Mouse (Mus musculus) G1E-ER4 (cell line): ENCODE measurements around the gene Cytip. TPM values are rescaled to one million over a fixed set of nuclear protein-coding genes. Genes with fewer than 3 reads are reported as not detected.

Experiments
- GATA1 ChIP-seq: IDR thresholded peaks from one replicate; pipeline ENCODE4 v1.8.0; 2012; ENCODE audit warnings: low read length, inconsistent platforms
- polyA plus RNA-seq: library from polyadenylated mRNA; stranded (reverse); fragments of >175 nt; gene quantifications from 2 replicates; pipeline ENCODE4 v1.2.3, GENCODE M21; 2012

The Cytip gene
- polyA plus RNA-seq, 1 experiment = not detected

- TF ChIP-seq GATA1 = no peak
These were observed 20.7 kb downstream of the Cytip start for GRCm38 (mm10) chr2:58174476-58175286.

GRCm38 (mm10) chr2:58172963-58173362 lies 22.4 kb downstream of the Cytip start:
- TF ChIP-seq GATA1 = no peak

DNA sequence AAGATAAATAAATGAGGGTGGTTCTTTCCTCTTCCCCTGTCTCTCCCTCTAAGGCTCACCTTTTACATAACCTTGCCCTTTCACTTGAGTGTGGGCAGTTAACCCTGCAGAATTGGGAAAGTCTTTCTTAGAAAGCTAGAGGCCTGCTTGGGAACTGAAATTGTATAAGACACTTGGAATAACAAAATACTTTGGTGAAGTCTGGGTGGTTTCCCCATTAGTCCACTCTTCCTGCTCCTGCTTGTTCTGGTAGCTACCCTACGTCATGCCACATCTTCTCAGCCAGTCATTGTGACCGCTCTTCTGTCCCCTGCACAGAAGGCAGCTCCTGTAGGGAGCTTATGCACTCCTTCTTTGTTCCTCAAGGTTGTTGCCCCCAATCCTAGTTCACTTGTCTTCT lies 26.2 kb downstream of the Cytip start:
- no peak for TF ChIP-seq GATA1

GRCm38 (mm10) chr2:58167654-58168053 lies 27.7 kb downstream of the Cytip start:
- TF ChIP-seq GATA1 = no peak

DNA sequence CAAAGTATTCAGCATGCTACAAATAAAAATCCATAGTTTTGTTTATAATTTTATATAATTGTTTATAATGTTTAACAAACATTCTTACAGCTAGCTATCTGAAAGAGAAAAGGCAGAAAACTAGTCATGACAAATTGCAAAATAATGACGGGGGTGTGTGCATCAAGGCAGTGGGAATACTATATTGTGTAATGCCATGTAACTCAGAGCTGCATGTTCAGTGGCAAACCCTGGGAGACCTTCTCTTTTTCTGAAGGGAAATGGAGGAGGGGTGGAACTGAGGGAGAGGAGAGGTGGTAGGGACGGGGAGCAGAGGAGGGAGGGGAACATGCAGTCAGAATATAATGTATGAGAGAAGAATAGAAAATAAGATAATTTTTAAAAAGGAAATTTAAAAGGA lies 28.6 kb downstream of the Cytip start:
- TF ChIP-seq GATA1 = no peak

DNA sequence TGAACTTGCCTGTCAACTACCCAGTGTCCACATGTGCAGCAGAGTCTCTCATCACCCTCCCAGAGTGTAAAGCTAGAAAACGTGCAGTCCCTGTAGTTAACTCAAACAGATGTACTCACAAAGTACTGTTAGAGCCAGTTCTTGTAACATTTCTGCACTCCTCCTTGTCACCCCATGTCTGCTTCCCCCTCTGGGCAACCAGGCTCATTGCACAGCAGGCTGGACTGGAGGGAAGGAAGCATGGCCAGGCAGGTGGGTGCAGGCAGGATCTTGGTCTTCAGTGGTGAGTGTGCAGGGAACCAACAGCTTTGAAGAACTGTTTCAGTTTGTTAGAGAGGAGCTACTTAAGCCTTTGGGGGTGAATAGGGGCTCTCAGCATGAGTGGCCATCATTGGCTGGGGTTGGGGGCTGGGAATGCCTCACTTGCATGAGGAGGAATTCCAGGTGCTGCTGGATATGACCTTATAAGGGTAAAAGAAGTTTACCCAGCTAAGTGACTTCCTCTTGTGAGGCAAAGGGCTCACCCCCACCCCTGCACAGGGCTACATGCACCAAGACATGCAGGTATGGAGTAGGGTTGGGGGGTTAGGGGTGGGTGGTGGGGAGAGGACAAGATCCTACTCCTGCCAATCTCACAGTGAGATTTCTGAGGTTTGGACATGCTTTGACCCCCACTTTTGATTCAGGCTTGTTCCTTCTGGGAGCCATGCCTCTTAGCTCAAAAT lies 31.7 kb downstream of the Cytip start:
- no peak for TF ChIP-seq GATA1

- no peak for TF ChIP-seq GATA1
These were observed 33.5 kb downstream of the Cytip start for GRCm38 (mm10) chr2:58161813-58162212.

DNA sequence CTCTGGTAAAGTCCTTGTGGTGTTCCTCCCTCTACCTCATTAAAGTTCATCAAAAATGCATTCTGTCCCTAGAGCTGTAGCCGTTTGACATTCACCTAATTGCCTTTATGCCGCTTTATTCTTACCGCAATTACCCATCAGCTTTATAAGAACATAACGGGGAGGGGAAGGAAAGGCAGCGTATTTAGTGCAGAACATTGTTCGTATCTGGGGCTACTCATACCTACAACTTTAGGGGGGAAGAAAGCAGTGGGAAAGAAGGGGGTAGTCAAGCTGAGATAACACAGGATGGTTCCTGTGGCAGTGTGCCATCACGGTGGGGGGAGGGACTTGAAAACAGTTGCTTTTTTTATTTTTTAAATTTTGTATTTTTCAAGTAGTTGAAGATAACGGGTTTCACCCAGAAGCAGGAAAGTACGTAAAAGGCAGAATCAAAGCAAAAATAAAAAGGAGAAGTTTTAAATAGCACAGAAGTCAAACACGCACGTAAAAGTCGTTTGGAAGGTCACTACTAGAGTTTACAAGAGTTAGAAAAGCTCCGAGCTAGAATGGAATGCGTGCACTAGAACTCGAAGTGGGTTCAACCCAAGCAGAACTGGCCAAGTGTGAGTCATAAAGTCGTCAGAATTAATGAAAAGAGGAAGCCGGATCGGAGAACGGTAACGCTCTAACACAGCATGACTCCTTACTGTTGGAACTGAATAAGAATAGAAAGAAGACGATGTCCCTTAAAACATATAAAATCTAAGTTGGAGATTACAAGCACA lies 34.6 kb downstream of the Cytip start:
- TF ChIP-seq GATA1 = no peak

DNA sequence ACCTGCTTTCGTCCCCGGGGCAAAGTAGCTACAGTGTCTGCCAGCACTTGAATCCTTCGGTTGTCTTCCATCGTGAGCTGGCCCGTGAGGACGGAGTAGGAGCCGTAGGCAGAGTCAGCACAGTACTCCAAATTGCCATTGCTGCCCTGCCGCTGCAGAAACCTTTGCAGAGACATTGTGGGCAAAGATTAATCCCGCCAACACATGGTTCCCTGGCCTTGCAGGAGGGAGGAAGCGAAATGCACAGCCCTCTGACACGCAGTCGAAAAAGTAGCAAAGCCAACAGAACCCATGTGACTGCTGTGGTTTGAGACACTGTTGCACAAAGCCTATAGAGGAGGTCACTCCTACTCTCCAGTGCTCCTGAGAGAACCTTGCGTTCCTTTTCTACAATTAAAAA lies 35.5 kb downstream of the Cytip start:
- TF ChIP-seq GATA1 = no peak

GRCm38 (mm10) chr2:58159121-58159520 lies 36.2 kb downstream of the Cytip start:
- no peak for TF ChIP-seq GATA1

GRCm38 (mm10) chr2:58158539-58158938 lies 36.8 kb downstream of the Cytip start:
- no peak for TF ChIP-seq GATA1

DNA sequence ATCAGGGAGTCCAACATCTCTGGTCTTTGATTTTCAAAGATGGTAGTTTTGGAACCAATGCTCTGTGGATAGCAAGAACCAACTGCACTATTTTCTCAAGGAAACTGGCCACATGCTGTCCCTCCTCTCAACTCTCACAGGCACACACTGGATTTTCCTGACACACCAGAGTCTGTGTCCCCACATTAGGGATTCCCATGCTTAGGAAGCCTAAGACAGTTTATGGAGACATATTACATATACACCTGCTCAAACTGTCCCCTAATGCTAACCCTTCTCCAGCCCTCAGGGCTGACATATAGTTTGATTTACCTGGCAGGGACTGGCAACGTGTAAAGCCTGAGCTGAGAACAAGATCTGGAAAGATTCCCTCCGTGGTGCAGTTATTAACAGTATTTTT lies 37.2 kb downstream of the Cytip start:
- TF ChIP-seq GATA1 = no peak

- no peak for TF ChIP-seq GATA1
These were observed 37.9 kb downstream of the Cytip start for GRCm38 (mm10) chr2:58157466-58157865.

DNA sequence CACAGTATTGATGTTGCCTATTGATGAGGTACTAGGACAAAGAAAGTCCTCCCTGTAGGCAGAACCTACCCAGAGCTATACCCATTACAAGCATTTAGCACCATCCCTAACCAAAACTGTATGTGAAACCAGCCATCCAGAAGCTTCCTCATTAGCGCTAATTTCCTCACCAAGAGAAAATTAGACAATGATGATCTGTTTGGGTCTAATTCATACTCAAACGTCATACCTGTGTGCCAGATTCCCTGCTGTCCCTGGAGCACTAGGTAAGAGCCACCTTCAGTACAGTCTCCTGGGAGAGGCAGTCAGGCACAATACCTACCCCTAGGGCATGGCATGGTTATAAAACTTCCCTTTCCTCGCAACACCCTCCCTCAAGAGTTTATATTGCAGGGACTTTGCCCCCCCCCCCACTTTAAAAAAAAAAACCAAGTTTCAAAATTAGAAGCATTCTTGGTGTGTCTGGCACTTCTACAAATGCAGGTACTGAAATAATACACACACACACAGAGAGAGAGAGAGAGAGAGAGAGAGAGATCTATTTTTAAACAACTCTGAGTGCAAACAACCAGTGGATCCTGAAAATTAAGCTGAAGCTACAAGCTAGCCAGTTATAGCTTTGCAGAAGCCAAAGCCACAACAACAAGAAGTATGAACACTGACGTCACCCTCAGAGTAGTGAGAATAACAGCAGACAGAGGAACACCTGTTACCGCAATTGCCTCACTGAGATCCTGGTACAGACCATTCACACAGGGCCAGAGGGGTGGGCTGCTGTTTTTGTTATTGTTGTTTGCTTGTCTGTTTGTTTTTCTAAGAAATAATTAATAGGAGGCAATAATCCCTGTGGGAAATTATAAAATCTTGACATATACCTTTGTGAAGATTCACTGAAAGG lies 38.6 kb downstream of the Cytip start:
- no peak for TF ChIP-seq GATA1

DNA sequence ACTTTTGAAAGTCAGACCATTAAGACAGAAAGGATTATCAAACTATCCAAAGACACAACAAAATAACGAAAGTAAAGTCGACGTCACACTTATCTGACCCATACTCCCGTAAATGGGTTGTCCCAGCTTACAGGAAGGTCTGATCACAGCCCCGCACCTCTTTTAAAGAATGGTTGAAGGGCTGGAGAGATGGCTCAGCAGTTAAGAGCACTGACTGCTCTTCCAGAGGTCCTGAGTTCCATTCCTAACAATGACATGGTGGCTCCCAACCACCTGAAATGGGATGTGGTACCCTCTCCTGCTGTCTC lies 39.3 kb downstream of the Cytip start:
- TF ChIP-seq GATA1 = no peak
